Mouse (Mus musculus) testis, adult 2 months (tissue): ENCODE data around the gene Psmd8. TPM values are rescaled to one million over a fixed set of nuclear protein-coding genes. Genes with fewer than 3 reads are reported as not detected.
A peak's percentile ranks its signal among the peaks of the same experiment; 100 is the strongest.

Experiments
- H3K27ac ChIP-seq: fragments of 200-500 bp; 2 replicates; pipeline ENCODE4 v1.5.1; 2012; ENCODE audit warnings: low read depth, low read length; ENCODE audit not compliant: control insufficient read depth, insufficient read depth
- H3K27me3 ChIP-seq: fragments of 200-500 bp; 2 replicates; pipeline ENCODE4 v1.6.1; 2012; ENCODE audit warnings: mild to moderate bottlenecking, low read length, moderate library complexity; ENCODE audit not compliant: control insufficient read depth, insufficient read depth
- H3K36me3 ChIP-seq: fragments of 200-500 bp; 2 replicates; pipeline ENCODE4 v1.6.1; 2012; ENCODE audit warnings: mild to moderate bottlenecking, low read length; ENCODE audit not compliant: control insufficient read depth, insufficient read depth
- H3K4me1 ChIP-seq: fragments of 200-500 bp; 2 replicates; pipeline ENCODE4 v1.6.1; 2012; ENCODE audit warnings: low read length; ENCODE audit not compliant: control insufficient read depth, insufficient read depth
- H3K4me3 ChIP-seq: fragments of 200-500 bp; 2 replicates; pipeline ENCODE4 v1.5.1; 2012; ENCODE audit warnings: low read depth, mild to moderate bottlenecking, low read length, moderate library complexity, mixed read lengths; ENCODE audit not compliant: control insufficient read depth
- CTCF ChIP-seq: fragments of 200-500 bp; IDR thresholded peaks from 2 replicates; pipeline ENCODE4 v1.5.1; 2012; ENCODE audit warnings: low read depth, mild to moderate bottlenecking, inconsistent platforms, low read length, moderate library complexity; ENCODE audit not compliant: control insufficient read depth, insufficient read depth, insufficient replicate concordance
- POLR2A ChIP-seq: fragments of 200-500 bp; IDR thresholded peaks from 2 replicates; pipeline ENCODE4 v1.6.1; 2012; ENCODE audit warnings: low read depth, mild to moderate bottlenecking, inconsistent platforms, low read length, moderate library complexity; ENCODE audit not compliant: control insufficient read depth
- polyA plus RNA-seq: library from polyadenylated mRNA; depleted of rRNA; stranded (reverse); fragments of >200 nt; gene quantifications from 2 replicates; pipeline ENCODE4 v1.2.3, GENCODE M21; 2012; rRNA removed

Gene Psmd8
- polyA plus RNA-seq, 1 experiment = 362 TPM

DNA sequence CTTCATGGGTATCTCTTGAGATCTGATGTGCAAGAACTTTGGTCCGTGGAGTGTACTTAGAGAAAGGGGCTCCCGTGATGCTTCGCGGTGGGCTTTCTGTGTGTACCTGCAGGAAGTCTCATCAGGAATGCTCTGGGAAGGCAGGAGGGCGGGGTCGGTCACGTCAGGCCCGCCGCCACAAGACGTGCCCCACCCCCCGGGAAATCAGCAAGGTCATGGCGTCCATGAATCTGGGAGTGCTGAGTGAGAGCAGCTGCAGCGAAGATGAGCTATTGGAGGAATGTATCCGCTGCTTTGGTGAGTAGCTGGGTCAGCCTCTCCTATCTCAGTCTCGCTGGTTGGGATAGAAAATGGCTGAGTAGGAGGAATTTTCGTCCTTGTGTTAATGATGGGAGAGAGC lies 43.1 kb downstream of the Psmd8 start:
- H3K27ac ChIP-seq = no peak overlapping the region
- no peak overlapping the region for H3K4me3 ChIP-seq
- H3K27me3 ChIP-seq = no peaks in the 10 kb centered on the region
- TF ChIP-seq POLR2A (no peak), CTCF (no peak)
- H3K36me3 ChIP-seq = no peaks in the 10 kb centered on the region
- peaks cover 4% of the 10 kb centered on the region for H3K4me1 ChIP-seq

DNA sequence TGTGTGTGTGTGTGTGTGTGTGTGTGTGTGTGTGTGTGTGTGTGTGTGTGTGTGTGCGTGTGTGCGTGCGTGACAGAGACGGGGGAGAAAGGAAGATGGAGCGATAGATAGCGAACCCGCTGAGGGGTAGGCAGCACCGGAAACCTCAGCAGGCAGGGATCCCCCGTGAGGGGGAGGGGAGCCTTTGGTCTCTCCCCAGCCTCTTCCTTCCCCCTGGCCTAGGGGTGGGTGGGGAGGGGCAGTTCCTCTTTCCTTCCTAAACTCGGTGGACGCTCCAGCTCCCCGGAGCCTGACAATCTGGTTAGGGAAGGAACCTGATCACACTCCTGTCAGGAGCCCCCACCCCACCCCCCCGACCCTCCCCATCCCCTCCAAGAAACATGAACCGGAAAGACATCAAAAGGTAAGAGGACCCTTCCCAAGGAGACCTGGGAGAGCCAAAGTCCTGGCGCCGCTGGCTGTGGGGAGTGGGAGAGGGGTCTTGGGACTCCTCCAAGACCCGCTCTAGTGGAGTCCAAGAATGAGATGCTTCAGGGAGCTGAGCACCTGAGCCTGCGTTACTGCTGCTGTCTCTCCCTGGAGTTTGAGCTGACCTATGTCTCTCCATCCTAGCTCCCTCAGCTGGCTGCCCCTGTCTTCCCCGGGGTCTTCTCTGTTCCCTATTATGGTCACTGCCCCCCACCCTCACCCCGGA lies 45.7 kb downstream of the Psmd8 start, which contains the start of gene Rasgrp4:
Gene Rasgrp4, plus strand, starts transcription at position 159 of the 694 bp plus-strand sequence.
- Histone ChIP-seq H3K27ac (no peak within 1 kb of the TSS), H3K36me3 (no peaks in the 10 kb centered on the region), H3K4me3 (no peak within 1 kb of the TSS), H3K4me1 (peaks cover 4% of the 10 kb centered on the region), H3K27me3 (no peaks in the 10 kb centered on the region)
- TF ChIP-seq CTCF = no peak
- TF ChIP-seq POLR2A = no peak

DNA sequence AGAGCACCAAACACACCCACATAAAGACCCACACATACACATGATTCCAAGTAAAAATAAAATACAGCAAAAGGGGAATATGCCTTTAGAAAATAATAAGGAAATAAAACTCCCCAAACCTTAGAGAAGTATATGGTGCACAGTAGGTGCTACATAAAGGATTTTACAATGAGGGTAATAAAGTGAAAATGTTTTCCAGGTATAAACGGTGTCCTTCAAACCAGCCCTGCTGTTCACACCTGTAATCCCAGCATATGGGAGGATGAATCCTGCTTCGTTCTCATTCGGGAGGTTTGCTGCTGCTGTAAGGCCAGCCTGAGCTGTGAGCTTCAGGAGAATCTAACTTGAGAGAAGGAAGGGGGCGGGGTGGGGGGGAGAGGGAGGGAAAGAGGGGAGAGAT lies 46.3 kb downstream of the Psmd8 start:
- no peaks in the 10 kb centered on the region for H3K36me3 ChIP-seq
- H3K27ac ChIP-seq = no peak overlapping the region
- H3K4me3 ChIP-seq = no peak overlapping the region
- TF ChIP-seq POLR2A (no peak), CTCF (no peak)
- no peaks in the 10 kb centered on the region for H3K27me3 ChIP-seq
- peaks cover 4% of the 10 kb centered on the region for H3K4me1 ChIP-seq

DNA sequence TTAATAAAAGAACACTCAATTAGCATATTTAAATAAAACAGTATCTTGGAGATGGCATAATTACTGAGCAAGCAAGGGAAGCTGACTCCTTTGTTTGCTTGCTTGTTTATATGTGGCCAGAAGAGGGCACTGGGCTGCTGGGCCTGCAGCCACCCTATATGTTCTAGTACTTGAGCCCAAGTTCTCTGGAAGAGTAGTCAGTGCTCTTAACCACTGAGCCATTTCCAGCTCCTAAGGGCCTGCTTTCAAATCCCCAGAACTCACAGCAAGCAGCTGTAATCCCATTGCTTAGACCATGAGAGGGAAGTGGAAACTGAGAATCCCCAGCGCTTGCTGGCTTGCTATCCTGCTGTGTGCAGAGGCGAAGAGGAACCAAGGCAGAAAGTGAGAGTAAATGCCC lies 51.8 kb downstream of the Psmd8 start:
- Histone ChIP-seq H3K27me3 (no peaks in the 10 kb centered on the region), H3K4me1 (peaks cover 8% of the 10 kb centered on the region), H3K27ac (no peak overlapping the region), H3K4me3 (no peak overlapping the region), H3K36me3 (no peaks in the 10 kb centered on the region)
- TF ChIP-seq POLR2A (no peak), CTCF (no peak; the same call in 1 of the 2 replicates)

DNA sequence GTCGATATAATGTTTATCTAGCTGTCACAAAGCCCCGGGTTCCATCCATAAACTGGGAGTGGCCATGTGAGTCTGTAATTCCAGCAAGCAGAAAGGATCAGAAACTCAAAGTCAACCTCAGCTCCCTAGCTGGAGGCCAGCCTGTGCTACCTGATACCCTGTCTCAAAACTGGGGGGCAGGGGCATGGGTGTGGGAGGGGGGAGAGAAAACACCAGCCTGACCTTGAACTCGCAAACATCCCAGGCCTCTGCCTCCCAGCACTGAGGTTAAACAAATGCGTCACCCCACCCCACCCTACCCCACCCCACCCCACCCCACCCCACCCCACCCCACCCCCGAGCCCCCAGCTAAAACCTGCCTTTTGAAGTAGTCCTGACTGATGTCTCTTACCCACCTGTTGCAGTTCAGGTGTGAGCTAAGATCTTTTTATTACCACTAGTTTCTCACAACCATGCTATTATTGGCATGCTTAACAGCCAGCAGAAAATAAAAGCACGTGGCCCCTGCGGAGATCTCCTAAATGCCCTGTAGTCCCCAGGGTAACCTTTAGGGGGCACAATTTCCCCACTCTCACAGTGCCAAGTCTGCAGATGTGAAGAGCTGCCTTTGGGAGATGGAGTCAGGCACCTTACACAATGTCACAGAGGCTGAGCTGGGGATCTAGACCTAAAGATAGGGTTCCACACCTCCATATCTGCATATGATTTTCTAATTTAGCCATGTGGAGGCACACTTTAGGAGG lies 54.2 kb downstream of the Psmd8 start:
- H3K27me3 ChIP-seq = no peaks in the 10 kb centered on the region
- no peak overlapping the region for H3K4me3 ChIP-seq
- H3K27ac ChIP-seq = no peak overlapping the region
- peak; percentile 56; the same call in 1 of the 2 replicates for TF ChIP-seq CTCF
- TF ChIP-seq POLR2A = no peak
- H3K4me1 ChIP-seq = peaks cover 8% of the 10 kb centered on the region
- no peaks in the 10 kb centered on the region for H3K36me3 ChIP-seq

DNA sequence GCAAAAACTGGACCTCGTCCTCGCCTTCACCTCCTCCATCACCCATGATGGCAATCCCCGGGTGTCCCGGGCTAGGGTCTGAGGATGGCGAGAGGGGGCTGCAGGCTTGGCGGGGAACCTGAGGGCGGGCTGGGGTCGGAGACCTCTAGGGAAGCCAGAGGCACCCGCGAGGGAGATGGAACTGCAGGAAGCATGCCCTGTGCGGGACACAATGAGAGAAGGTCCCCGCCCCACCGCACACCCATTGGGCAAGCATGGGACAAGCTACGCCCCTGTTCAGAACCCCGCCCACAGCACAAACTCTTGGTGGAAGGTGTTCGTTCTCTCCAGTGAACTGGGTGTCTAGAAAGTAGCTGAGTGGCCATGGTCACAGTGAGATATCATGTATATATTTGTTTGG lies 55.5 kb downstream of the Psmd8 start, which contains the start of gene Ryr1:
Gene Ryr1, minus strand, starts transcription at position 210 of the 400 bp plus-strand sequence.
- TF ChIP-seq POLR2A (no peak), CTCF (no peak)
- Histone ChIP-seq H3K4me3 (no peak within 1 kb of the TSS; the same call in 1 of the 2 replicates), H3K27ac (no peak within 1 kb of the TSS), H3K36me3 (no peaks in the 10 kb centered on the region), H3K4me1 (peaks cover 8% of the 10 kb centered on the region), H3K27me3 (no peaks in the 10 kb centered on the region)

Other genes starting within 250 kb of the Psmd8 start
- gene Actn4, start 218.4 kb downstream of the Psmd8 start, polyA plus RNA-seq = 73.9 and 77.5 TPM in 2 replicates
- 379 and 426 TPM in 2 replicates for gene Eif3k, start 198.8 kb downstream of the Psmd8 start, polyA plus RNA-seq
- 58.8 and 83.2 TPM in 2 replicates for gene Map4k1, start 198.7 kb downstream of the Psmd8 start, polyA plus RNA-seq
- 0.70 and 1.1 TPM in 2 replicates for gene Ryr1, start 55.5 kb downstream of the Psmd8 start, polyA plus RNA-seq
- 0.31 and 1.1 TPM in 2 replicates for gene Rasgrp4, start 45.9 kb downstream of the Psmd8 start, polyA plus RNA-seq
- 194 and 338 TPM in 2 replicates for gene Fam98c, start 24.5 kb downstream of the Psmd8 start, polyA plus RNA-seq
- gene Ggn, start 10.5 kb downstream of the Psmd8 start, polyA plus RNA-seq = 506 and 536 TPM in 2 replicates
- gene Spred3, start 10.3 kb downstream of the Psmd8 start, polyA plus RNA-seq = 40.9 and 41.8 TPM in 2 replicates
- gene Catsperg1, start 33.3 kb upstream of the Psmd8 start, polyA plus RNA-seq = 222 and 254 TPM in 2 replicates
- gene Kcnk6, start 51.8 kb upstream of the Psmd8 start, polyA plus RNA-seq = 4.8 and 5.8 TPM in 2 replicates
- 321 and 371 TPM in 2 replicates for gene Yif1b, start 57.6 kb upstream of the Psmd8 start, polyA plus RNA-seq
- 0.15 and 0.29 TPM in 2 replicates for gene 2200002D01Rik, start 67.8 kb upstream of the Psmd8 start, polyA plus RNA-seq
- gene Spint2, start 101.2 kb upstream of the Psmd8 start, polyA plus RNA-seq = 146 and 160 TPM in 2 replicates
- gene Ppp1r14a, start 108.6 kb upstream of the Psmd8 start, polyA plus RNA-seq = 11.3 and 11.9 TPM in 2 replicates
- 8.0 and 8.6 TPM in 2 replicates for gene Dpf1, start 123.2 kb upstream of the Psmd8 start, polyA plus RNA-seq